Mouse (Mus musculus): ENCODE measurements around the gene Xrn1.
"Not testable (repeated sequence)": the region's sequence is repeated elsewhere in the genome, so short reads cannot be mapped to it uniquely, and the experiment has no call there.

Xrn1 gene

GRCm38 (mm10) chr9:96054878-96055277 lies 100.3 kb downstream of the Xrn1 start:
- peak; percentile 9 for DNase-seq (ENCODE audit: low spot score)

- no peak for DNase-seq (ENCODE audit: low spot score)
These were observed 102.1 kb downstream of the Xrn1 start for GRCm38 (mm10) chr9:96056417-96057223.

- DNase-seq (ENCODE audit: low spot score), result no peak
These were observed 108.7 kb downstream of the Xrn1 start for GRCm38 (mm10) chr9:96063083-96063802.

GRCm38 (mm10) chr9:96063803-96064475 lies 109.4 kb downstream of the Xrn1 start:
- DNase-seq (ENCODE audit: low spot score), result no peak

- no peak for DNase-seq (ENCODE audit: low spot score)
These were observed 112.9 kb downstream of the Xrn1 start for GRCm38 (mm10) chr9:96067507-96067906.

- DNase-seq (ENCODE audit: low spot score), result no peak
These were observed 124.3 kb downstream of the Xrn1 start for GRCm38 (mm10) chr9:96078752-96079315.

- no peak for DNase-seq (ENCODE audit: low spot score)
These were observed 130.7 kb downstream of the Xrn1 start for GRCm38 (mm10) chr9:96085293-96085692.

GRCm38 (mm10) chr9:96087671-96088070 lies 133.1 kb downstream of the Xrn1 start:
- no peak for DNase-seq (ENCODE audit: low spot score)

GRCm38 (mm10) chr9:96088456-96088855 lies 133.9 kb downstream of the Xrn1 start:
- DNase-seq (ENCODE audit: low spot score), result not testable (repeated sequence)

- DNase-seq (ENCODE audit: low spot score), result not testable (repeated sequence)
These were observed 138.1 kb downstream of the Xrn1 start for GRCm38 (mm10) chr9:96092637-96093036.

- no peak for DNase-seq (ENCODE audit: low spot score)
These were observed 138.7 kb downstream of the Xrn1 start for GRCm38 (mm10) chr9:96093221-96093620.

GRCm38 (mm10) chr9:96094341-96094740 lies 139.8 kb downstream of the Xrn1 start:
- DNase-seq (ENCODE audit: low spot score), result no peak

- no peak for DNase-seq (ENCODE audit: low spot score)
These were observed 140.6 kb downstream of the Xrn1 start for GRCm38 (mm10) chr9:96095192-96095591.

- DNase-seq (ENCODE audit: low spot score), result no peak
These were observed 148.3 kb downstream of the Xrn1 start for GRCm38 (mm10) chr9:96102846-96103245.
